Mouse (Mus musculus) ES-Bruce4 (cell line): ENCODE results near the gene Wdr27.

ENCODE experiments used
- CTCF ChIP-seq: IDR thresholded peaks from one replicate; pipeline ENCODE4 v1.8.1; 2011; ENCODE audit warnings: low read depth, low read length
- POLR2A ChIP-seq: IDR thresholded peaks from one replicate; pipeline ENCODE4 v1.8.1; 2011; ENCODE audit warnings: low read length; ENCODE audit not compliant: insufficient read depth

DNA sequence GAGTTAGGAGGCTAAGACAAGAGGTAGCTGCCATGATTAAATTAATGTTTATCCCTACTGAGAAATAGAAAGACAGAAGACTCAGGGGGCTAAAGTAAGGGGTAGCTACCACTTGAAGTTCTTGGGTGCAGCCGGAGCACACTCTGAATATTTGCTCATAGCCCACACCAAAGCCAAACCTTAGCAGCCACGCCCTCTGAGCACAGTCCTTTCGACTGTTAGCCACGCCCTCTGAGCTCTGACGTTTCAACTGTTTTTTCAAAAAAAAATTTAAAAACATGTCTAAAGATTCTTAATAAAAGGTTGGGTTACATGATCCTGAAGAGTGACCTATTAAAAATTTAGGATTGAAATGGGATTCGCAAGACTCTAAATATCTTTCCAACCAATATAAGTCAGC, 130.3 kb downstream of the Wdr27 start:
- TF ChIP-seq POLR2A = no peak
- no peak for TF ChIP-seq CTCF
